Mouse (Mus musculus) colon, adult 2 months (tissue): ENCODE measurements around the gene Ppp1r36. TPM values are rescaled to one million over a fixed set of nuclear protein-coding genes. Genes with fewer than 3 reads are reported as not detected.

Experiments used
- polyA plus RNA-seq: library from polyadenylated mRNA; depleted of rRNA; stranded (reverse); fragments of >200 nt; gene quantifications from 2 replicates; pipeline ENCODE4 v1.2.3, GENCODE M21; 2012; rRNA removed

Ppp1r36 gene
- not detected in 2 replicates for polyA plus RNA-seq

DNA sequence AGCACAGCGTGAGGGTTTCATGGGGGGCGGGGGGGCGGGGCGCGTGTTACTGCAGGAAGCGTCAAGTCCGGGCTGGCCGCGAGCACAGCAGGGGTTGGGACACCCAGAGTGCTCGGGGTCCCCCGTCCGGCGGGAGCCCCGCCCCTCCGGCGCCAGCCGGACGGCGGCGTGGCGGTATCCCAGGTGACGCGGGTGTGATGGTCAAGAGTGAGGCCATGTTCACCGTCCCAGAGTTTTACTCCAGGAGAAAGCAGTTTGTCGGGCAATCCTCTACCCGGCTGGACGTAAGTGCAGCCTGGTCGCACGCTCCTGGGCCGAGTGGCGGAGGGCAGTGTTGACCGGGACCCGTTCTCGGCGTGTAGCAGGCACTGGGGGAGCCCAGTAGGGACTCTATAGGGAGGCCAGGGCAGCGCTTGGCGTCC lies at the start of gene Ppp1r36:
Gene Ppp1r36 (plus strand): TSS at position 106 of the 422 bp plus-strand sequence.

DNA sequence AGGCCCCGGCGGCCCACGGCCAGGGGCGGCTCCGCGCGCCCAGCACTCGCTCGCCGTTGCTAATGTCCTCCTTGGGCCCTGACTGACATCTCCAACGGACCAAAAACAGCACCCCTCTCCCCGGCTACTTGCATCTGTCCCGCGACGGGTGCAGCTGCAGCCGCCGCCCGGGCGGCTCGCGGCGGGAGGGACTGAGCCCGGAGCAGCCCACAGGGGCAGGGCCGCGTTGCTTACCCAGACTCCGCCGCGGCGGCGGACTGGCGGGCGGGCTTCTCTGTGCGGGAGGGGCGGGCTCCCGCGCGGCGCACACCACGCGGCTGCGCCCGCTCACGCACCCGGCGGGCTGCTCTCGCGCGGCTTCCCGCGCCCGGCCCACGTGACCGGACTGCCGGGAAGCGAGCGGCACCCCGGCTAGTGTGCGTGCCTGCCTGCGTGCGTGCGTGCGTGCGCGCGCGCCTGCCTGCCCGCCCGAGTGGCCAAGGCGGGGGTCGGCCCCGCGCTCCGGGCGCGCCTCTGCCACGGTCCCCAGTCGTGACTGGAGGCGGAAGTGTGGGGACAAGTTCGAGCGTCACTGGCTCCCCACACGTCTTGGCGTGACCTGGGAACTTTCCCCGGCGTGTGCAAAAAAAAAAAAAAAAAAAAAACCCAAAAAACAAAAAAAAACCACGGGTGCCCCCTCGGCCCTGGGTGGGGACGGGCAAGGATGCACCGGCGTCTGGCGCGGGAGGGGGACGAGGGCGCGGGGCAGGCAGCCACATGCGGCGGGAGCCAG lies 47.9 kb upstream of the Ppp1r36 start, which contains the start of gene Zbtb25:
Gene Zbtb25 (minus strand): TSS at position 397 of the 772 bp plus-strand sequence.

DNA sequence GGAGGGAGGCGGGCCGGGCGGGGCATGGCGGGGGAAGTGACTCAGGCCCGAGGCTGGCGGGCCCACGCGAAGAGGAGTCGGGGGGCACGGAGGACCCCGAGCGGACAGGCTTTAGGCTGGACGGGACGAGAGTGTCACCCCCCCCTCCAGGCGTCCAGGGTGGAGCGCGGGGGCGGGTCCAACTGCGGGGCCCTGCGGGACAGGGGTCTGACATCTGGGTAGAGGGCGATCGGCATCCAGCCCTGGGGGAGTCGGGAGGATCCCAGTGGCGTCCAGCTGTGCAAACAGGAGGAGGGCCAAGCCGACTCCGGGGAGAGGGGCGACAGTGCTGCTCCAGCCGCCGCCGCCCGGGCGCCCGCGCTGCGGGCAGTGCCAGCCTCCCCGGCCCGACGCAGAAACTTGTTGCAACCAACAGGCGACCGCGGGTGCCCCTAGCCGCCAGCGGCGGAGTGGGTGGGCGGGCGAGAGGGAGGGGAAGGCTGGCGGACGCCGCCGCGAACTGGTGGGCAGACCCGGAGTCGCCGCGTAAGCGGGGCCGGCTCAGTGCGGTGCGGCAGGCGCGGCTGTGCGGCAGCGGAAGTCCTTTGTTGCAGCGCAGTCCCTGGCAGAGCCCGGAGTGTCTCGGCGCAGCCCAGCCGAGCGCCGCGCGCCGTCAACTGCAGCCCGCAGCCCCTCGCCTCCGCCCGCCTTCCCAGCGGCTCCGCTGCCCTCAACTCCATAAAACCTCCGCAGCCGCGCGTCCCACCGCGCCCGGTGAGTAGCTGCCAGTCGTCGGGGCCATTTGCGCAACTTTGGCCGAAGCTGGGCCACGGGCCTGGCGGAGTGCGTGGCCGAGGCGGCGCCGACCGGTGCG lies 47.1 kb upstream of the Ppp1r36 start, which contains the start of gene Zbtb1:
Gene Zbtb1 (plus strand): TSS at position 289 of the 853 bp plus-strand sequence.

DNA sequence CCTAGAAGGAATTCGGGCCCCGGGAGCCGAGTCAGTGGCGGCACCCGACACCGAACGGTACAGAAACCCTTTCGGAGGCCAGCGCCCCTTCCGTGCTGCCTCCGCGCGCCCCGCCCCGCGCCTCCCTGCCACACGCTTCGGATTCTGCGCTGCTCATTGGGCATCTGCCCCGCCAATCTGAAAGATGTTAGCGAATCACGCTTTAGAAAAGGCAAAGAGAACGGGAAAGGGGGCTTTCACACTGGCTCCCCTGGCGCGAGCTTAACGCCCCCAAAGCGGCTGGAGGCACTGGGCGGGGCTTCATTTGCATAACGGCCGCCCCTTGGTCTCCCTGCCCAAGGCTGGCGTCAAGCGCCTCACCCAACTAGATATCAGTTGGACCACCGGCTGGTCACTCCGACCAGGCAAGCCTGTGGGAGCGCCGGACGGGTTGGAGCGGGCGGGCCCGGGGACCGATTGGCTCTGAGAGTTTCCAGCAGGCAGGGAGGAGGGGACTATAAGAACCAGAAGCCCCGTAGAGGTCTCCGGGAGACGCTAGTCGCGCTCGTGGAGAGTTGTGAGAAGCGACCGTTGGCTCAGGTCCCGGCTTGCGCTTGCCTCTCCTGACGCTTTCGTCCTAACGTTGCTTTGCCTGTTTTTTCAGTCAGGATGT lies 13.3 kb upstream of the Ppp1r36 start, which contains the start of gene Hspa2:
Gene Hspa2 (plus strand): TSS at position 291 of the 652 bp plus-strand sequence.

Other genes with a start within 250 kb of the Ppp1r36 start
- gene Esr2, start 240.3 kb upstream of the Ppp1r36 start, polyA plus RNA-seq = 0.69 and 0.82 TPM in 2 replicates
- gene Tex21, start 170.8 kb upstream of the Ppp1r36 start, polyA plus RNA-seq = not detected in 2 replicates
- gene Mthfd1, start 162.2 kb upstream of the Ppp1r36 start, polyA plus RNA-seq = 18.7 and 20.0 TPM in 2 replicates
- gene Akap5, start 92.6 kb upstream of the Ppp1r36 start, polyA plus RNA-seq = 0.07 and 0.09 TPM in 2 replicates
- 2.3 and 3.3 TPM in 2 replicates for gene Zbtb25, start 47.9 kb upstream of the Ppp1r36 start, polyA plus RNA-seq
- 1.4 and 1.7 TPM in 2 replicates for gene Zbtb1, start 47.3 kb upstream of the Ppp1r36 start, polyA plus RNA-seq
- 13.8 and 14.8 TPM in 2 replicates for gene Hspa2, start 13.4 kb upstream of the Ppp1r36 start, polyA plus RNA-seq
- gene Plekhg3, start 113.4 kb downstream of the Ppp1r36 start, polyA plus RNA-seq = 41.3 and 42.6 TPM in 2 replicates